Mouse (Mus musculus) limb, embryonic 12.5 days (tissue): Measurements from ENCODE around the gene Igfbp2. TPM values are rescaled to one million over a fixed set of nuclear protein-coding genes. Genes with fewer than 3 reads are reported as not detected.

Experiments used
- ATAC-seq: fragments of 200-750 bp; cut with Nextera tagmentation; 2 replicates; pipeline ENCODE4 v1.8.0; 2017; ENCODE audit warnings: low read depth, moderate TSS enrichment; ENCODE audit not compliant: insufficient number of reproducible peaks, insufficient read depth, low FRiP score, low TSS enrichment
- H3K27ac ChIP-seq: fragments of 300-500 bp; sonication (generic); 2 replicates; pipeline ENCODE4 v1.5.1; 2016; ENCODE audit warnings: mild to moderate bottlenecking, moderate library complexity
- H3K27me3 ChIP-seq: fragments of 300-500 bp; sonication (generic); 2 replicates; pipeline ENCODE4 v1.6.1; 2016; ENCODE audit warnings: mild to moderate bottlenecking, moderate library complexity
- H3K36me3 ChIP-seq: fragments of 300-500 bp; sonication (generic); 2 replicates; pipeline ENCODE4 v1.6.1; 2016; ENCODE audit warnings: mild to moderate bottlenecking, moderate library complexity
- H3K4me1 ChIP-seq: fragments of 300-500 bp; sonication (generic); replicated peaks from 2 replicates; pipeline ENCODE4 v1.6.1; 2016
- H3K4me2 ChIP-seq: fragments of 300-500 bp; sonication (generic); 2 replicates; pipeline ENCODE4 v1.6.1; 2016; ENCODE audit warnings: mild to moderate bottlenecking, moderate library complexity
- H3K4me3 ChIP-seq: fragments of 300-500 bp; sonication (generic); replicated peaks from 2 replicates; pipeline ENCODE4 v1.5.1; 2016; ENCODE audit warnings: mild to moderate bottlenecking
- H3K9ac ChIP-seq: fragments of 300-500 bp; sonication (generic); replicated peaks from 2 replicates; pipeline ENCODE4 v1.6.1; 2016; ENCODE audit warnings: mild to moderate bottlenecking, moderate library complexity
- H3K9me3 ChIP-seq: fragments of 300-500 bp; sonication (generic); 2 replicates; pipeline ENCODE4 v1.6.1; 2016; ENCODE audit warnings: mild to moderate bottlenecking, moderate library complexity
- WGBS: fragments of 180-500 bp; shearing (Covaris S2); methylation state at CpG from one replicate; pipeline ENCODE4 v1.1.7; 2016; 5-methylcytosine and 5-hydroxymethylcytosine counted together
- polyA plus RNA-seq: library from polyadenylated mRNA; unstranded; fragments of >200 nt; fragmentation: Nextera tagmentation; extraction: Ambion mirVana; gene quantifications from 2 replicates; pipeline ENCODE4 v1.2.1, GENCODE M21; 2016

Gene Igfbp2
- 319 and 323 TPM in 2 replicates for polyA plus RNA-seq

- Histone ChIP-seq H3K36me3 (no peaks in the 10 kb centered on the region), H3K27me3 (no peaks in the 10 kb centered on the region; the same call in 1 of the 2 replicates), H3K4me1 (peaks cover 33% of the 10 kb centered on the region), H3K4me3 (peak within 1 kb of the TSS; percentile 80), H3K4me2 (peak within 1 kb of the TSS; percentile 97), H3K9me3 (no peaks in the 10 kb centered on the region), H3K9ac (peak within 1 kb of the TSS; percentile 76), H3K27ac (peak within 1 kb of the TSS; percentile 85)
- ATAC-seq, result peak; percentile 66
- WGBS, result under 1% methylated on average over 50 of the region's 58 CpGs
Observed at GRCm38 (mm10) chr1:72823751-72824706, at the start of gene Igfbp2. TSS of gene Igfbp2 (plus strand) at chr1:72824503.

GRCm38 (mm10) chr1:72778789-72779188, 45.5 kb upstream of the Igfbp2 start:
- H3K4me2 ChIP-seq, result no peak overlapping the region
- H3K9me3 ChIP-seq, result no peaks in the 10 kb centered on the region
- no peaks in the 10 kb centered on the region for H3K4me1 ChIP-seq
- no peak overlapping the region for H3K27ac ChIP-seq
- no peaks in the 10 kb centered on the region for H3K36me3 ChIP-seq
- no peak overlapping the region for H3K9ac ChIP-seq
- H3K27me3 ChIP-seq, result no peaks in the 10 kb centered on the region; the same call in 1 of the 2 replicates
- H3K4me3 ChIP-seq, result no peak overlapping the region
- ATAC-seq, result peak; percentile 52; the same call in 1 of the 2 replicates
- 31% methylated on average over 6 of the region's 6 CpGs for WGBS

GRCm38 (mm10) chr1:72780720-72781119, 43.6 kb upstream of the Igfbp2 start:
- H3K9me3 ChIP-seq, result no peaks in the 10 kb centered on the region
- H3K4me2 ChIP-seq, result no peak overlapping the region
- no peak overlapping the region for H3K4me3 ChIP-seq
- H3K9ac ChIP-seq, result no peak overlapping the region
- no peaks in the 10 kb centered on the region; the same call in 1 of the 2 replicates for H3K27me3 ChIP-seq
- ATAC-seq, result no peak
- no peaks in the 10 kb centered on the region for H3K4me1 ChIP-seq
- WGBS, result 61% methylated on average over 7 of the region's 7 CpGs
- no peaks in the 10 kb centered on the region for H3K36me3 ChIP-seq
- H3K27ac ChIP-seq, result no peak overlapping the region

- Histone ChIP-seq H3K27me3 (no peaks in the 10 kb centered on the region; the same call in 1 of the 2 replicates), H3K9ac (no peak overlapping the region), H3K4me3 (no peak overlapping the region), H3K27ac (no peak overlapping the region), H3K36me3 (no peaks in the 10 kb centered on the region), H3K4me2 (no peak overlapping the region), H3K9me3 (no peaks in the 10 kb centered on the region), H3K4me1 (no peaks in the 10 kb centered on the region)
- WGBS, result 52% methylated on average over 2 of the region's 2 CpGs
- ATAC-seq, result no peak
Observed at GRCm38 (mm10) chr1:72783341-72783740, 41.0 kb upstream of the Igfbp2 start.

DNA sequence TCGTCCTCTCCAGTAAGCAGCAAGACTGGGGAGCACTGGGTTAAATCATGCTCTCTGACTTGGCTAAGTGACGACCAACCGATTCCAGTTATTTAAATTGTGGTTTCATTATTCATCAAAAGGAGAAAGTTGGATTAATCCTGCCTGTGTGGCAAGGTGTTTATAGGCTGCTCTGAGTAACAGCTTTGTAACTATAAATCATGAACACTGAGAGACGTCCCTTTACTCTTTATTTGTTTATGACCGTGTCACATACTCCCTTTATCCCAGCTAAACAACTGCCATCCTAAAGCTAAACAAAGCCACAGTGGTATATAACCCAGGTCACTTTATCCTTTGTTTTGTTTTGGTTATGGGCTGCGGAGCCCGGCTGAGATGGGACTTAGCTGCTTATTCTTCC, 40.3 kb upstream of the Igfbp2 start:
- ATAC-seq, result no peak
- no peaks in the 10 kb centered on the region; the same call in 1 of the 2 replicates for H3K27me3 ChIP-seq
- no peak overlapping the region for H3K9ac ChIP-seq
- WGBS, result 14% methylated on average over 7 of the region's 7 CpGs
- no peak overlapping the region for H3K4me2 ChIP-seq
- H3K27ac ChIP-seq, result no peak overlapping the region
- H3K4me3 ChIP-seq, result no peak overlapping the region
- H3K9me3 ChIP-seq, result no peaks in the 10 kb centered on the region
- H3K4me1 ChIP-seq, result no peaks in the 10 kb centered on the region
- H3K36me3 ChIP-seq, result no peaks in the 10 kb centered on the region

DNA sequence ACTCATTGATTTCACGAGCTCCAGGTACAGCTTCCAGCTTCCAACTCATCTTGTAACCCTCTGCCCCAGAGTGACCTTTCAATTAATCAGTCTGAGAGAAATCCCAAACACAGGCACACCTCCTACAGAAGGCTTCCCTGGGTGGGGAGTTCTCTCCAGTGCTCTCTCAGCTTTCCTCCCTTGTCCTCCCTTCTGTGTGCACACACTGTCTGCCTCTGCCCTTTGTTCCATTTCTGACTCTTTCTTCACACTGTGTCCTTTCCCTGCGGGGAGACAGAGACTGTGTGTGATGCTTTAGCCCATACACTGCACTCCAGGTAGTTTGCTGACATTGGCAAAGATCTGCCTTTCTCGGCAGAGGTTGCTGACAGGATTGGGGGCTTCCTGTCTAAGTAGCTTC, 33.6 kb upstream of the Igfbp2 start:
- Histone ChIP-seq H3K4me1 (peaks cover 9% of the 10 kb centered on the region; the same call in 1 of the 2 replicates), H3K9me3 (no peaks in the 10 kb centered on the region), H3K4me2 (no peak overlapping the region), H3K9ac (no peak overlapping the region), H3K27ac (no peak overlapping the region), H3K27me3 (no peaks in the 10 kb centered on the region), H3K36me3 (no peaks in the 10 kb centered on the region), H3K4me3 (no peak overlapping the region)
- ATAC-seq, result no peak
- 53% methylated on average over 3 of the region's 3 CpGs for WGBS

GRCm38 (mm10) chr1:72791743-72792142, 32.6 kb upstream of the Igfbp2 start:
- no peaks in the 10 kb centered on the region for H3K36me3 ChIP-seq
- H3K4me1 ChIP-seq, result peaks cover 9% of the 10 kb centered on the region; the same call in 1 of the 2 replicates
- no peak overlapping the region for H3K4me3 ChIP-seq
- H3K27me3 ChIP-seq, result no peaks in the 10 kb centered on the region
- no peak overlapping the region for H3K27ac ChIP-seq
- no peak for ATAC-seq
- no peaks in the 10 kb centered on the region for H3K9me3 ChIP-seq
- no peak overlapping the region for H3K9ac ChIP-seq
- no peak overlapping the region for H3K4me2 ChIP-seq

DNA sequence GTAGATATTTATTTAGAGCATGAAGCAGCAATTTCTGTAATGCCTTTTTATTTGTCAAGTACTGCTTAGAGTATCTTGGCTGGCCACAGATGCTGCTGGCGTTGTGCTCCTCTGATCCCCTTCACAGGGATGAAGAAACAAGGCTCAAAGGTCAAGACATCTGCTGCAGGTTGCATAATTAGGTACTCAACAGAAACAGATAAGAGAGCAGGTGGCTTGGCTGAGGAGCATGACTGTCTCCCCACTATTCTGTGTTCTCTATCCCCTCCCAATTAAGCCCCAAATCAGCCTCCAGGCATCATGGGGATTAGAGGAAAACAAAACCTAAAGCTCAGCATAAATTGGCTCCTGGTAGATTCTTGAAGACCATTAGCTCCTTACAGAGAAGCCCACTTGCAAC, 32.0 kb upstream of the Igfbp2 start:
- WGBS, result 46% methylated on average over 1 of the region's 1 CpGs
- no peak overlapping the region for H3K4me2 ChIP-seq
- no peaks in the 10 kb centered on the region for H3K36me3 ChIP-seq
- H3K4me1 ChIP-seq, result peaks cover 9% of the 10 kb centered on the region; the same call in 1 of the 2 replicates
- no peak overlapping the region for H3K27ac ChIP-seq
- H3K9me3 ChIP-seq, result no peaks in the 10 kb centered on the region
- H3K9ac ChIP-seq, result no peak overlapping the region
- no peaks in the 10 kb centered on the region for H3K27me3 ChIP-seq
- ATAC-seq, result no peak
- H3K4me3 ChIP-seq, result no peak overlapping the region

GRCm38 (mm10) chr1:72793230-72793629, 31.1 kb upstream of the Igfbp2 start:
- Histone ChIP-seq H3K9ac (no peak overlapping the region), H3K9me3 (no peaks in the 10 kb centered on the region), H3K4me2 (no peak overlapping the region), H3K27ac (no peak overlapping the region), H3K4me1 (peaks cover 9% of the 10 kb centered on the region; the same call in 1 of the 2 replicates), H3K4me3 (no peak overlapping the region), H3K36me3 (no peaks in the 10 kb centered on the region), H3K27me3 (no peaks in the 10 kb centered on the region)
- no peak for ATAC-seq

DNA sequence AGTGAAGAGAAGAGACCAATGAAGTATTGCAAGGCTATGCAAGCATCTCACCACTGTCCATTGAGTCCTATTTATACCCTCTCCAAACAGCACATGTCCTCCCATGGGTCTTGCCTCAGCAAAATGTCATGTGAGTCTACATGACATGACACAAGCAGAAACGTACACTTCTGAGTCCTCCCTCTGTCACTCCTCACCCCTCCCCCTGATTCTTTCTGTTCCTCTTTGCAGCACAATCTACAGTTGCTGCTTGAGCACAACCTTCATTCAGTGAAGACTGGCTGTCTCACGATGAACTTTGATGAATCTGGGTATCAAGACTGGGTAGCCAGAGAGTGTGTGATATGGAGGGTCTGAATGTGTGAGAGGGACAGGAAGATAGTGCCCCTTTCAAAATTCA, 28.2 kb upstream of the Igfbp2 start:
- WGBS, result 85% methylated on average over 2 of the region's 2 CpGs
- Histone ChIP-seq H3K9ac (no peak overlapping the region), H3K36me3 (no peaks in the 10 kb centered on the region), H3K9me3 (no peaks in the 10 kb centered on the region), H3K4me1 (peaks cover 6% of the 10 kb centered on the region; the same call in 1 of the 2 replicates), H3K27ac (no peak overlapping the region), H3K4me3 (no peak overlapping the region), H3K4me2 (no peak overlapping the region), H3K27me3 (no peaks in the 10 kb centered on the region)
- ATAC-seq, result no peak

- no peak overlapping the region for H3K4me2 ChIP-seq
- H3K4me1 ChIP-seq, result no peaks in the 10 kb centered on the region
- H3K9ac ChIP-seq, result no peak overlapping the region
- no peak for ATAC-seq
- H3K9me3 ChIP-seq, result no peaks in the 10 kb centered on the region
- no peak overlapping the region for H3K4me3 ChIP-seq
- no peaks in the 10 kb centered on the region for H3K27me3 ChIP-seq
- 72% methylated on average over 4 of the region's 4 CpGs for WGBS
- H3K27ac ChIP-seq, result no peak overlapping the region
- no peaks in the 10 kb centered on the region for H3K36me3 ChIP-seq
Observed at GRCm38 (mm10) chr1:72797102-72797665, 27.1 kb upstream of the Igfbp2 start.
